Mouse (Mus musculus): ENCODE data around the gene Eif3d. TPM values are rescaled to one million over a fixed set of nuclear protein-coding genes. Genes with fewer than 3 reads are reported as not detected.

Eif3d gene
- polyA plus RNA-seq, 1 experiment from 2014 or later, result 249 TPM

DNA sequence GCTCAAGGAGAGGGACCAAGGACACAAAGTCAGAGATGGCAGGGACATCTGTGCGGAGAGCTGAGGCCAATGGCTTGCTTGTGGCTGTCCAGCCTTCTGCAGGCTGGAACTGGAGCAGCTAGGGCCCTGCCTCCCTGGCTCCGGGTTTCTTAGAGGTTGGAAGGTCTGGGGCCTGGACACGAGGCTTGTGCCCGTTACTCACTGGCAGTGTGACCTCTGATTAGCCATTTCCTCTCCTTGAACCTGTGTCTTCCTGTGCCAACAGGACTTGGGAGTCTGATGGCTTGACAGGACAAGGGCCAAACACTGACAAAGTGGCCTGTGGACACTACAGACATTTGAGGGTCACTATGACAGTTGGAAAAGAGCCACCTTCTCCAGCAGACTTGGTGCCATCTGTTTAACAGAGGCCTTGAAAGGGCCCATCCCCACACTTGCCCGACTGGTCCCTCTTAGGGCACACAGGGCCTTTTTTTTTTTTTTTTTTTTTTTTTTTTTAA is 10.6 kb upstream of the Eif3d start:
- Histone ChIP-seq H3K4me1 (ENCODE audit: control insufficient read depth, insufficient read depth, low read length) (no peaks in the 10 kb centered on the region), H3K9me3 (ENCODE audit: control insufficient read depth, low read length) (no peaks in the 10 kb centered on the region), H3K4me3 (ENCODE audit: low read depth, low read length) (no peak overlapping the region), H3K27ac (replicated peaks; ENCODE audit: low read depth, low read length) (no peak overlapping the region), H3K27me3 (ENCODE audit: control insufficient read depth, insufficient read depth, low read length) (no peaks in the 10 kb centered on the region), H3K9ac (ENCODE audit: low read length) (no peak overlapping the region), H3K4me2 (ENCODE audit: low read depth, severe bottlenecking) (no peak overlapping the region), H3K36me3 (ENCODE audit: control insufficient read depth, insufficient read depth, low read length) (no peaks in the 10 kb centered on the region)
- DNase-seq (ENCODE audit: low spot score), result no peak
- no peak for ATAC-seq (ENCODE audit: insufficient number of reproducible peaks, low FRiP score, low TSS enrichment, low read depth)
- 71% methylated on average over 5 of the region's 5 CpGs for WGBS

DNA sequence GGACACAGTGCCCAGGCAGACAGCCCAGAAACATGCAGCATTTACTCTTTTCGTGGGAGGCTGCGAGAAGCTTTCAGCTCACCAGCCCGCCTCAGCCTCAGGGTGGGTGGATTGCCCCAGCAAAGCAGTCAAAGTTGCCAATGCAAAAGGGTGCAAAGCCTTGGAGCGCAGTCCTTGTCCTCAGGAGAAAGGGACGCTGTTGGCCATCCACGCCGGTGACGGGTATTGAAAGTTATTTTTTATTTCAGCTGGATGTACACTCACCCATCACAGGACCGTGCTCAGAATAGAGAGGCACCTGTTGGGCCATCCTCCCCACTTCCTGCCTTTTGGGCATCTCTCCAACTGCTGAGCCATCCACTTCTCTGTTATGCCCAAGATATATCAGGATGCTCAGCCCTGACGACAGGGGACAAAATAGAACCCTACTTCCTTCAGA is 8.8 kb upstream of the Eif3d start:
- WGBS, result 90% methylated on average over 10 of the region's 10 CpGs
- DNase-seq (ENCODE audit: low spot score) (no peak), ATAC-seq (ENCODE audit: insufficient number of reproducible peaks, low FRiP score, low TSS enrichment, low read depth) (no peak)
- H3K36me3 ChIP-seq (ENCODE audit: control insufficient read depth, insufficient read depth, low read length), result no peaks in the 10 kb centered on the region
- H3K27me3 ChIP-seq (ENCODE audit: control insufficient read depth, insufficient read depth, low read length), result no peaks in the 10 kb centered on the region
- H3K9ac ChIP-seq (ENCODE audit: low read length), result no peak overlapping the region
- H3K4me2 ChIP-seq (ENCODE audit: low read depth, severe bottlenecking), result no peak overlapping the region
- no peak overlapping the region for H3K4me3 ChIP-seq (ENCODE audit: low read depth, low read length)
- no peak overlapping the region for H3K27ac ChIP-seq (replicated peaks; ENCODE audit: low read depth, low read length)
- H3K9me3 ChIP-seq (ENCODE audit: control insufficient read depth, low read length), result no peaks in the 10 kb centered on the region
- no peaks in the 10 kb centered on the region for H3K4me1 ChIP-seq (ENCODE audit: control insufficient read depth, insufficient read depth, low read length)

DNA sequence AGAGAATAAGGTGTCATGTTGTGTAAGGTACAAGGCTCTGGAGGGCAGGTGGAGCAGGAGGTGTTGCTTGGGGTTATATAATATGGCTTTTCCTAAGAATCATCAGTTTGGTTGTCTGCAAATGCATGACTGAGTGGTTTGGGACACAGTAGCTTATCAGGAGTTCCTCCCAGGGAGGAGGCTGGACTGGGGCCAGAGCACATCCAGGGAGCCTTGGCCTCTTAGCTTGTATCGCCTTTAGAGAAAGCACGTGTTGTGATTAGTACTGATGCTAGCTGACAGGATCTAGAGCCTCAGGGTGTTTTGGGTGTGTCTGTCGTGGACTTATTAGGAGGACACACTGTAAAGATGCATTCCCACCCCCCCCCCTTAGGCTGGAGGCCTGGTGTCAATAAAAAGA is 7.0 kb upstream of the Eif3d start:
- H3K4me3 ChIP-seq (ENCODE audit: low read depth, low read length), result no peak overlapping the region
- no peaks in the 10 kb centered on the region for H3K27me3 ChIP-seq (ENCODE audit: control insufficient read depth, insufficient read depth, low read length)

DNA sequence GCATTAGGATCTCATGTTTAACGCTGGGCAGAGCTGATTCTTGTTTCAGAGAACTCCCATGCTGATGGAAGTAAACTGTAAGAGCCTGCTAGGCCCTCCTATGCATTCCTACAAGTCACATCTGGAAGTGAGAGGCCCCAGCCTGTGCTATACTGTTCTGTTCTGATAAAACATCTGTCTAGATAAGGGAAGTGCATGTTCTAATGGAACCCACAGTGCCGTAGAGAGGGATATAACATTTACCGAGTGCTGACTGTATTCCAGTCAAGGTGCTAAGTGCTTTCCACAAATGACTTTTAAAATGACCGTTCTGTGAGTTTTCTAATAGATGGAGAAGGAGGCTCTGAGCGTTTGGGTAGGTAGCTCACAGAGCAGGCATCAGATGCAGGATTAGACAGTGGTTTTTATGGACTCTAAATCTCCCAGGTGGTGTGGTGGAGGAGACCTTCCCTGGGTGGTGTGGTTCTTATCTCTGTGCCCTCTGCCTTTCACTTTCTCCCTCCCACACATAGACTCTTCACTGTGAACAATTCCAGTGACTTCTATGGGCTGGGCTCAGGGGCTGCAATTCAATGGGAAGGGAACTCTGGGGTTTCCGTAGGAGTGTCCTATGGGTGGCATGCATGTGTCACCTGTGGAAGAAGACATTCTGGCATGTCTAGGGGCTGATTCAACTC is 3.7 kb upstream of the Eif3d start:
- WGBS, result 75% methylated on average over 6 of the region's 6 CpGs
- Histone ChIP-seq H3K9me3 (ENCODE audit: control insufficient read depth, low read length) (no peaks in the 10 kb centered on the region), H3K4me1 (ENCODE audit: control insufficient read depth, insufficient read depth, low read length) (peaks cover 5% of the 10 kb centered on the region; the same call in 1 of the 2 replicates), H3K4me2 (ENCODE audit: low read depth, severe bottlenecking) (no peak overlapping the region), H3K4me3 (ENCODE audit: low read depth, low read length) (no peak overlapping the region), H3K27me3 (ENCODE audit: control insufficient read depth, insufficient read depth, low read length) (no peaks in the 10 kb centered on the region), H3K27ac (replicated peaks; ENCODE audit: low read depth, low read length) (no peak overlapping the region), H3K9ac (ENCODE audit: low read length) (no peak overlapping the region), H3K36me3 (ENCODE audit: control insufficient read depth, insufficient read depth, low read length) (no peaks in the 10 kb centered on the region)
- ATAC-seq (ENCODE audit: insufficient number of reproducible peaks, low FRiP score, low TSS enrichment, low read depth) (no peak), DNase-seq (ENCODE audit: low spot score) (no peak)

More for the DNA sequence above, 7.0 kb upstream of the Eif3d start:
- H3K36me3 ChIP-seq (ENCODE audit: control insufficient read depth, insufficient read depth, low read length), result no peaks in the 10 kb centered on the region
- H3K27ac ChIP-seq (replicated peaks; ENCODE audit: low read depth, low read length), result no peak overlapping the region
- no peak overlapping the region for H3K9ac ChIP-seq (ENCODE audit: low read length)
- DNase-seq (ENCODE audit: low spot score), result no peak
- WGBS, result 63% methylated on average over 3 of the region's 3 CpGs
- H3K4me1 ChIP-seq (ENCODE audit: control insufficient read depth, insufficient read depth, low read length), result no peaks in the 10 kb centered on the region
- no peak for ATAC-seq (ENCODE audit: insufficient number of reproducible peaks, low FRiP score, low TSS enrichment, low read depth)
- H3K4me2 ChIP-seq (ENCODE audit: low read depth, severe bottlenecking), result no peak overlapping the region
- no peaks in the 10 kb centered on the region for H3K9me3 ChIP-seq (ENCODE audit: control insufficient read depth, low read length)

- ATAC-seq (ENCODE audit: insufficient number of reproducible peaks, low FRiP score, low TSS enrichment, low read depth) (no peak), DNase-seq (ENCODE audit: low spot score) (no peak)
- Histone ChIP-seq H3K9ac (ENCODE audit: low read length) (peak overlapping the region; percentile 92), H3K9me3 (ENCODE audit: control insufficient read depth, low read length) (no peaks in the 10 kb centered on the region), H3K27ac (replicated peaks; ENCODE audit: low read depth, low read length) (peak overlapping the region; percentile 97), H3K4me1 (ENCODE audit: control insufficient read depth, insufficient read depth, low read length) (peaks cover 5% of the 10 kb centered on the region; the same call in 1 of the 2 replicates), H3K27me3 (ENCODE audit: control insufficient read depth, insufficient read depth, low read length) (no peaks in the 10 kb centered on the region), H3K4me2 (ENCODE audit: low read depth, severe bottlenecking) (peak overlapping the region; percentile 90), H3K36me3 (ENCODE audit: control insufficient read depth, insufficient read depth, low read length) (peaks cover 27% of the 10 kb centered on the region), H3K4me3 (ENCODE audit: low read depth, low read length) (peak overlapping the region; percentile 92)
- WGBS, result 4% methylated on average over 15 of the region's 15 CpGs
These were observed 608 bp downstream of the Eif3d start for GRCm38 (mm10) chr15:77969940-77970469.

- H3K4me1 ChIP-seq (ENCODE audit: control insufficient read depth, insufficient read depth, low read length), result peaks cover 5% of the 10 kb centered on the region; the same call in 1 of the 2 replicates
- no peaks in the 10 kb centered on the region for H3K27me3 ChIP-seq (ENCODE audit: control insufficient read depth, insufficient read depth, low read length)
- no peak overlapping the region for H3K9ac ChIP-seq (ENCODE audit: low read length)
- H3K9me3 ChIP-seq (ENCODE audit: control insufficient read depth, low read length), result no peaks in the 10 kb centered on the region
- no peak overlapping the region for H3K27ac ChIP-seq (replicated peaks; ENCODE audit: low read depth, low read length)
- H3K4me2 ChIP-seq (ENCODE audit: low read depth, severe bottlenecking), result no peak overlapping the region
- ATAC-seq (ENCODE audit: insufficient number of reproducible peaks, low FRiP score, low TSS enrichment, low read depth) (no peak), DNase-seq (ENCODE audit: low spot score) (no peak)
- H3K4me3 ChIP-seq (ENCODE audit: low read depth, low read length), result no peak overlapping the region
- whole genome bisulfite sequencing, result 86% methylated on average over 9 of the region's 9 CpGs
- peaks cover 63% of the 10 kb centered on the region for H3K36me3 ChIP-seq (ENCODE audit: control insufficient read depth, insufficient read depth, low read length)
These were observed 5.5 kb downstream of the Eif3d start for GRCm38 (mm10) chr15:77965117-77965528.

GRCm38 (mm10) chr15:77962447-77962846 is 8.2 kb downstream of the Eif3d start:
- Histone ChIP-seq H3K9me3 (ENCODE audit: control insufficient read depth, low read length) (no peaks in the 10 kb centered on the region), H3K27me3 (ENCODE audit: control insufficient read depth, insufficient read depth, low read length) (no peaks in the 10 kb centered on the region), H3K4me3 (ENCODE audit: low read depth, low read length) (no peak overlapping the region), H3K9ac (ENCODE audit: low read length) (no peak overlapping the region), H3K27ac (replicated peaks; ENCODE audit: low read depth, low read length) (no peak overlapping the region), H3K4me1 (ENCODE audit: control insufficient read depth, insufficient read depth, low read length) (no peaks in the 10 kb centered on the region), H3K36me3 (ENCODE audit: control insufficient read depth, insufficient read depth, low read length) (peaks cover 72% of the 10 kb centered on the region), H3K4me2 (ENCODE audit: low read depth, severe bottlenecking) (no peak overlapping the region)
- WGBS, result 93% methylated on average over 5 of the region's 5 CpGs
- ATAC-seq (ENCODE audit: insufficient number of reproducible peaks, low FRiP score, low TSS enrichment, low read depth) (no peak), DNase-seq (ENCODE audit: low spot score) (no peak)

DNA sequence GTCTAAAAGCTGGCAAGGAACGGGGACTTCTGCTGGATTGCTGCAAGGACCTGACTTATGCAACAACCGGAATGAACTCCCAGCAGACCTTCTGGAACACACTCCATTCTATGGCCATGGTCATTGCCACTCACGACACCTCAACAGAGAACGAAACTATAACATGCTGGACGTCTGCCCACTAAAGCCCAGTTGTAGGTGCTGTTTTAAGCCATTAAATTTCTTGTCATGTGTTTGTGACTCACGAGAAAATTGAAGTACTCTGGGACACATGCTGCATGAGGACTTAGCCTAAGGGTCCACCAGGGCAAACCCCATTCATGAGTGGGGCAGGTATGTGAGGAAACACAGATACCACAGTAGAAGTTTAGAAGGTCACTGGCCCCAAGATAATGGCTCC is 9.9 kb downstream of the Eif3d start:
- no peak overlapping the region for H3K27ac ChIP-seq (replicated peaks; ENCODE audit: low read depth, low read length)
- WGBS, result 91% methylated on average over 6 of the region's 6 CpGs
- H3K9me3 ChIP-seq (ENCODE audit: control insufficient read depth, low read length), result no peaks in the 10 kb centered on the region
- ATAC-seq (ENCODE audit: insufficient number of reproducible peaks, low FRiP score, low TSS enrichment, low read depth) (no peak), DNase-seq (ENCODE audit: low spot score) (no peak)
- H3K9ac ChIP-seq (ENCODE audit: low read length), result no peak overlapping the region
- peaks cover 59% of the 10 kb centered on the region for H3K36me3 ChIP-seq (ENCODE audit: control insufficient read depth, insufficient read depth, low read length)
- peaks cover 4% of the 10 kb centered on the region for H3K27me3 ChIP-seq (ENCODE audit: control insufficient read depth, insufficient read depth, low read length)
- H3K4me2 ChIP-seq (ENCODE audit: low read depth, severe bottlenecking), result no peak overlapping the region
- H3K4me1 ChIP-seq (ENCODE audit: control insufficient read depth, insufficient read depth, low read length), result peaks cover 7% of the 10 kb centered on the region
- H3K4me3 ChIP-seq (ENCODE audit: low read depth, low read length), result no peak overlapping the region

Measured in limb, embryonic 11.5 days (tissue).